Mouse (Mus musculus): ENCODE results near the gene A430078G23Rik.

DNA sequence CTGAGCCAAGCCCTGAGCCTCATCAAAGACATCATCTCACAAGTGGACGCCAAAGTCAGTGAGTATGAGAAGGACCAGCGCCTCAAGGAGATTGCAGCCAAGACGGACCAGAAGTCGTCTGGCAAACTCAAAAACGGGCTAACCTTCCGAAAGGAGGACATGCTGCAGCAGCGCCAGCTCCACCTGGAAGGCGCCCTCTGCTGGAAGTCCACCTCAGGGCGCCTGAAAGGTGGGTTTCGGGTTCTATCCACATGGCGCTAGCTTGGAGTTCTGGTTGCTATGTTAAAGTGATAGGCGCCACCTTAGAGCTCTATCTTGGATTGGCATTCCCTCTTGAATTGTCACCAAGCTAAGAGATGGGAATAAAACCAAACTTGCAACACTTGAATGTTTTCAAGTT lies 86.3 kb downstream of the A430078G23Rik start:
- TF ChIP-seq CHD2 (IDR thresholded peaks at IDR 0.05; ENCODE audit: low read depth, low read length) (no peak), ZNF384 (IDR thresholded peaks at IDR 0.05; ENCODE audit: low read depth, low read length) (no peak)

Measured in ES-E14 (cell line).